Mouse (Mus musculus): ENCODE measurements around the gene Auts2.

DNA sequence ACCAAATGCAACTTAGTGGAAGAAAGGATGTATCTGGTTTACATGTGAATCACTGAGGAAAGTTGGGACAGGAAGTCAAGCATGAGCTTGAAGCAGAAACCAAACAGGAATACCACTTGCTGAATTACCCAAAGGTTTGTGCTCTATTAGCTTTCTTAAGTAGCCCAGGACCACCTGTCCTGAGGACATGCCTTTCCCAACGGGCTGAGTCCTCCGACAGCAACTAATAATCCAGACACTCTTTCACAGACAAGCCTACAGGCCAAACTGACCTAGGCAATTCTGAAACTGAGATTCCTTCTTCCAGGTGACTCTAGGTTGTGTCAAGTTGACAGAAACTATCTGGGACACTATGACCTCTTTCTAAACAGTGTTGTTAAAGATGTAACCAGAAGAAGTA, 44.2 kb downstream of the Auts2 start:
- TF ChIP-seq MAFK (IDR thresholded peaks at IDR 0.05; ENCODE audit: insufficient read depth, low read depth, low read length), result no peak
- no peak for TF ChIP-seq ZNF384 (IDR thresholded peaks at IDR 0.05; ENCODE audit: low read depth, low read length)
- no peak for TF ChIP-seq ZC3H11A (IDR thresholded peaks at IDR 0.05; ENCODE audit: borderline replicate concordance, low read depth, low read length)
- TF ChIP-seq CHD2 (IDR thresholded peaks at IDR 0.05; ENCODE audit: low read depth, low read length), result no peak
